Mouse (Mus musculus): ENCODE measurements around the gene Tardbp.

- TF ChIP-seq CTCF (IDR thresholded peaks at IDR 0.05; ENCODE audit: borderline replicate concordance, insufficient read depth, low read depth, low read length): no peak
- no peak for TF ChIP-seq POLR2A (IDR thresholded peaks at IDR 0.05; ENCODE audit: borderline replicate concordance, insufficient read depth, low read length)
These were observed 63.2 kb downstream of the Tardbp start for GRCm38 (mm10) chr4:148563595-148563994.

All from cerebellum, adult 2 months (tissue).